Mouse (Mus musculus) hindbrain, embryonic 11.5 days (tissue): ENCODE data around the gene Gm13083. TPM values are rescaled to one million over a fixed set of nuclear protein-coding genes. Genes with fewer than 3 reads are reported as not detected.
"Not testable (repeated sequence)": the region's sequence is repeated elsewhere in the genome, so short reads cannot be mapped to it uniquely, and the experiment has no call there.

Source experiments
- ATAC-seq: fragments of 200-750 bp; cut with Nextera tagmentation; 2 replicates; pipeline ENCODE4 v1.8.0; 2017; ENCODE audit warnings: mild to moderate bottlenecking, moderate TSS enrichment, moderate library complexity; ENCODE audit not compliant: low FRiP score
- DNase-seq: peaks from one replicate; pipeline ENCODE4 v3.0.0-alpha.2; 2015; ENCODE audit warnings: low spot score
- H3K27ac ChIP-seq: fragments of 300-500 bp; sonication (generic); 2 replicates; pipeline ENCODE4 v1.5.1; 2014; ENCODE audit warnings: mild to moderate bottlenecking, low read depth, low read length
- H3K27me3 ChIP-seq: fragments of 300-500 bp; sonication (generic); 2 replicates; pipeline ENCODE4 v1.6.1; 2014; ENCODE audit warnings: mild to moderate bottlenecking, low read length, moderate library complexity, mixed read lengths; ENCODE audit not compliant: control insufficient read depth, insufficient read depth
- H3K36me3 ChIP-seq: fragments of 300-500 bp; sonication (generic); 2 replicates; pipeline ENCODE4 v1.6.1; 2014; ENCODE audit warnings: mild to moderate bottlenecking, low read length, moderate library complexity, mixed read lengths; ENCODE audit not compliant: control insufficient read depth, insufficient read depth
- H3K4me1 ChIP-seq: fragments of 300-500 bp; sonication (generic); replicated peaks from 2 replicates; pipeline ENCODE4 v1.6.1; 2014; ENCODE audit warnings: low read length, mixed read lengths; ENCODE audit not compliant: control insufficient read depth, insufficient read depth
- H3K4me2 ChIP-seq: fragments of 300-500 bp; sonication (generic); replicated peaks from 2 replicates; pipeline ENCODE4 v1.6.1; 2014; ENCODE audit warnings: mild to moderate bottlenecking, low read depth, low read length
- H3K4me3 ChIP-seq: fragments of 300-500 bp; sonication (generic); 2 replicates; pipeline ENCODE4 v1.5.1; 2014; ENCODE audit warnings: low read depth, low read length
- H3K9ac ChIP-seq: fragments of 300-500 bp; sonication (generic); 2 replicates; pipeline ENCODE4 v1.6.1; 2014; ENCODE audit warnings: low read depth, low read length
- H3K9me3 ChIP-seq: fragments of 300-500 bp; sonication (generic); 2 replicates; pipeline ENCODE4 v1.6.1; 2016; ENCODE audit warnings: low read length; ENCODE audit not compliant: control insufficient read depth
- WGBS: fragments of 180-500 bp; shearing (Covaris S2); extraction: QIAGEN DNeasy Blood & Tissue Kit; methylation state at CpG from one replicate; pipeline ENCODE4 v1.1.7; 2014; 5-methylcytosine and 5-hydroxymethylcytosine counted together
- polyA plus RNA-seq: library from polyadenylated mRNA; unstranded; fragments of >200 nt; fragmentation: Nextera tagmentation; extraction: Ambion mirVana; gene quantifications from 2 replicates; pipeline ENCODE4 v1.2.1, GENCODE M21; 2014

The Gm13083 gene
- not detected in 2 replicates for polyA plus RNA-seq

- not testable (repeated sequence) for H3K9ac ChIP-seq, H3K4me3 ChIP-seq, H3K27ac ChIP-seq, H3K4me1 ChIP-seq, H3K36me3 ChIP-seq, DNase-seq, H3K4me2 ChIP-seq, H3K27me3 ChIP-seq, ATAC-seq, H3K9me3 ChIP-seq
Observed at GRCm38 (mm10) chr4:143614703-143615102, at the start of gene Gm13083. TSS of gene Gm13083 (plus strand) at chr4:143615003.

- ATAC-seq, H3K36me3 ChIP-seq, H3K9ac ChIP-seq, H3K4me3 ChIP-seq, H3K27me3 ChIP-seq, H3K9me3 ChIP-seq, H3K4me1 ChIP-seq, H3K4me2 ChIP-seq, H3K27ac ChIP-seq, DNase-seq: not testable (repeated sequence)
- 83% methylated on average over 9 of the region's 9 CpGs for WGBS
Observed at GRCm38 (mm10) chr4:143611927-143612326, 2.9 kb upstream of the Gm13083 start.

- not testable (repeated sequence) for H3K36me3 ChIP-seq, H3K9me3 ChIP-seq, H3K27ac ChIP-seq, H3K4me1 ChIP-seq, H3K27me3 ChIP-seq, ATAC-seq, H3K4me2 ChIP-seq, DNase-seq, H3K4me3 ChIP-seq, H3K9ac ChIP-seq
- 86% methylated on average over 4 of the region's 4 CpGs for WGBS
Observed at GRCm38 (mm10) chr4:143618101-143618500, 3.3 kb downstream of the Gm13083 start.

- not testable (repeated sequence) for H3K4me2 ChIP-seq, H3K9ac ChIP-seq, H3K9me3 ChIP-seq, H3K4me3 ChIP-seq, H3K4me1 ChIP-seq, ATAC-seq, DNase-seq, H3K27ac ChIP-seq, H3K27me3 ChIP-seq, H3K36me3 ChIP-seq
Observed at GRCm38 (mm10) chr4:143657146-143657545, 42.3 kb downstream of the Gm13083 start, which contains the start of gene Gm13088. TSS of gene Gm13088 (minus strand) at chr4:143657246.

Other genes with a start within 250 kb of the Gm13083 start
- gene Pramel1, start 220.6 kb upstream of the Gm13083 start, polyA plus RNA-seq = not detected in 2 replicates
- 17.0 and 19.4 TPM in 2 replicates for gene Pramef8, start 202.6 kb upstream of the Gm13083 start, polyA plus RNA-seq
- gene Oog4, start 164.7 kb upstream of the Gm13083 start, polyA plus RNA-seq = not detected in 2 replicates
- not detected in 2 replicates for gene Gm13043, start 103.7 kb upstream of the Gm13083 start, polyA plus RNA-seq
- not detected in 2 replicates for gene Gm13040, start 79.0 kb upstream of the Gm13083 start, polyA plus RNA-seq
- gene BC080695, start 63.3 kb upstream of the Gm13083 start, polyA plus RNA-seq = not detected in 2 replicates
- gene Gm13057, start 63.3 kb upstream of the Gm13083 start, polyA plus RNA-seq = not detected in 2 replicates
- gene Gm13088, start 42.2 kb downstream of the Gm13083 start, polyA plus RNA-seq = not detected in 2 replicates
- gene Gm13089, start 87.7 kb downstream of the Gm13083 start, polyA plus RNA-seq = not detected in 2 replicates
- gene Gm13078, start 104.5 kb downstream of the Gm13083 start, polyA plus RNA-seq = not detected in 2 replicates
- gene Gm13023, start 174.3 kb downstream of the Gm13083 start, polyA plus RNA-seq = not detected in 2 replicates
- gene Gm13084, start 201.1 kb downstream of the Gm13083 start, polyA plus RNA-seq = not detected in 2 replicates
- gene Gm13103, start 231.5 kb downstream of the Gm13083 start, polyA plus RNA-seq = not detected in 2 replicates